Mouse (Mus musculus) cerebellum, adult 9-11 months (tissue): Measurements from ENCODE around the gene Dgkq.
A peak's percentile ranks its signal among the peaks of the same experiment; 100 is the strongest.

Experiments
- DNase-seq: peaks from one replicate; pipeline ENCODE4 v3.0.0; 2022

Dgkq gene

DNA sequence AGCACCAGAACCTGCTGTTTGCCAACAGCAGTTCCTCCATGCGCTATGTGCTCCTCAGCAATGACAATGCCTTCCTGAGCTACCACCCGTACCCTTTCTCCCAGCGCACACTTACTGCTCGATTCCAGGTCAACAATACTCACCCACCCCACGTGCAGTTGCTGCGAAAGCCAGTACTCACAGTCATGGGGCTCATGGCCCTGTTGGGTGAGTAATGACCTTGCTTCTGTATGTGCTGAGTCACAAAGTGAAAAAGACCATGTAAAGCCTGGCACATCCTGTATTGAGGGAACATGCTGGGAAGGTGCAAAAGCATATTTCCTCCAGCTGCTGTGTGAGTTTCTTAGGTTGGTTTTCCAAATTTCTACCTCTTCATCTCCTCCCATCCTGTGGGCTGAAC, 11.4 kb upstream of the Dgkq start:
- DNase-seq, result no peak

DNA sequence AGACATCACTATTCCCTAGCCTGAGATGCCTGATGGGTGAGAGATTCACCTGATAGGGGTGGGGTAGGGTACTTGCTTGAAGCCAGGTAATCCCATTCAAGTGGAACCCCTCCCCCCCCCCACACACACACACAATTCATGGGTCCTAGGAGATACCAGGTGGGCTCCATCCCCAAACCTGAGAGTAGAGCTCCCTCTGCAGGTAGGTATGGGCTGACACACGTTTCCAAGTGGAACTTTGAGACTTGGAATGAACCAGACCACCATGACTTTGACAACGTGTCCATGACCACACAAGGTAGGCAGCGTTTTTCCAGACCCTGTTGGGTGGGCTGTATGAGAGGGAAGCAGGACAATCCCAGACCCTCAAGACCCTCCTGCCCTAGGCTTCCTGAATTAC, 10.4 kb upstream of the Dgkq start:
- DNase-seq, result no peak

DNA sequence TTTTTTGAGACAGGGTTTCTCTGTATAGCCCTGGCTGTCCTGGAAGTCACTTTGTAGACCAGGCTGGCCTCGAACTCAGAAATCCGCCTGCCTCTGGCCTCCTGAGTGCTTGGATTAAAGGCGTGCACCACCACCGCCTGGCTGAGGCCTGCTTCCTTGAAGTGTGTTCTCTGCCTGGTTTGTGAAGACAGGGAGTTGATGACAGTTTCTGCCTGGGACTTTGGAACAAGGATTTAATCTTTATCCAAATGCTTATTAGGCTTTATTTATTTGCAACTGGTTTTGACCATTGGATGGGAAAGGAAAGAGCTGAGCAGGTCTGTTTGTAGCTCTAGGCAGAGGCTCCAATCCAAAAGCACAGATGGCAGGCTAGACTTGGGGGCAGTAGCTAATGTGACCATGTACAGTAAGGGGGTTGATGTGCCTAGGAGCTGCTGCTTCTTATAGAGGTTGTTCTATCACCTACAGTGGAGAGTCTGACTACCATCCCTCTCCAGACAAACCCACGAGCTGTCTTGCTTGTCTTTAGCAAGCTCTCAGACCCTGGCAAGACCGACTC, 8.9 kb upstream of the Dgkq start:
- DNase-seq, result peak; percentile 50

DNA sequence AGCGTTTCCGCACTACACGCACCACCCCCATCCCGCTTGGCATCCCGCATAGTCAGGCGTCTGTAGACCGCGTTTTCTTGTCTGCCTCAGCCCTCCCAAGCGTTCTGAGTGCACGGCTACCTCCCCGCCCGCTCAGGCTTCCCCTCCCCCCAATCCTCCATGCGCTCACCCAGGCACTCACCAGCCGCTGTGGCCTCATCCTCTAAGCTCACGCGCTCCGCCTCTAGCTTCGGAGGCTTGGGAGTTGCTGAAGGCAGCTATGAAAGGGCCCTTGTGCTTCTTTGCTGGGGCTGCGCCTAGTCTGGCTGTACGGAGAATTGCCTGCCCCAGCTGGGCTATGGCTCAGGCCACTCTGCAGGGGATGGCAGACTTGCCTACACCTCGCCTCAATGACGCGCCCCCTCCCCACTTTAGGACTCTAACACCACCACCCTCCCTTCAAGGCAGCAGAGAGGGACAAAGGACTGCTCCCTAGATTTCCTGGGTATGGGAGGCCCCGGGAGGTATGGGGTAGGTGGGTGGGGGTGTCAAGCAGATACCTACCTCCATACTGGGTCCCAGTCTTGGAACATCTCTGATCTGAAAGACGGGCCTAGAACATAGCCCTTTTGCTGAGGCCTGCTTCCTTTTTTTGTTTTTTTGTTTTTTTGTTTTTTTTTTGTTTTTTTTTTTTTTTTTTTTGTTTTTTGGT, 8.3 kb upstream of the Dgkq start:
- DNase-seq, result peak; percentile 81

DNA sequence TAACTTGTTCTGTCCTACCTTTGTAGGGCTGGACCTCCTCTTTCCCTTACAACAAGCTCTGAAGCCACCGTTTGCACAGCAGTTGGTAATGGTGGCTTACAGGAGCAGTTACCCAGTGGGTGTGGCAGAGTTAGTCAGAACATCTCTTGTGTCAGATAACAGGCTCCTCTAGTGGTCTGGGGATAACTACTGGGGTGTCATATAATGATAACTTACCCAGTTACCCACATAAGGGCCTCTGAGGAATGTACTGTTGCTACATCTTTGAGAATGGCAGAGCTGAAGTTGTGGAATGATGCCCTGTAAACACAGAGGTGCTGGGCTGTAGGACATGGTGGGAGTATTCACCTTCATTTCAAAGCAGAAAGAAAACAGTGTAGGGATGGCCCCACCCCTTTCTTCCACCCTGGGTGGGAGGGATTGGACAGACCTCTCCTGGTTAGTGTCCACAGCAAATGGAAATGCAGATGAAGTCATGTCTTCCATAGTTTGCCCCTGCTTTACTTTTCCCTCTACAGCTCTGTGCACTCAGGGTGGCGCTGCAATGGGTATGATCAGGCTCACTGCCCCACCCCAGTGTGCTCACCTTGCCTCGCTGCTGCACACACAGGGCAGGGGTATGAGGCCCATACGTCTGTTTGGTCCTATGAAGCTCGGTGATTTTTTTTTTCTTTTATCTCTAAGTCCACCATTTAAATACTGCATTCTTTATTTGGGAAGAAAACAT, 7.5 kb upstream of the Dgkq start:
- DNase-seq, result no peak

DNA sequence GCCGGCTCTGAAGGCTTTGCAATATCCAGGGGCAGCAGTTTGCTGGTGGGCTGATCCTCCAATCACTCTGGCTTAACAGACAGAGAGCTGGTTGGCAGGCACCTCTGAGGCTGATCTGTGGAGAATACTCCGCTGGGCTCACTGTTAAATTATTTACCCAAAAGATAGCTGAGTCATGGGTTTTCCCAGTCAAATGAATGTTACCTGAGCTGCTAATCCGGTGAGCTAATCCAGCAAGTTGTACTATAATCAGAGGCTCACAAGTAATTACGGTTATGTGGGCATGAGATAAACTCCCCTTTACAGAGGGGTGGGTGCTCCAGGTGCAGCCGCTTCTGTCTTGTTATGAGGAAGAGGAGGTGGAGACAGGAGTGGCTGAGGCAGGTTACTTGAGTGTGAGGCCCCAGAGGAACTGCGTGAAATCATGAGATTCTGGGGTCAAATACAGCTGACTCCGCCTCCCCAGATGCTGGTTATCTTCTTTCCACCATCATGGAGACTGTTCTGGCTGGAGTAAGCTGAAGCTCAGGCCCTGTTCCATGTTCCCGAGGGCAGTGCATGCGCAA, 5.9 kb upstream of the Dgkq start, which contains the start of gene Slc26a1:
Slc26a1 (minus strand) TSS at position 319 of the 566 bp plus-strand sequence.
- no peak for DNase-seq

DNA sequence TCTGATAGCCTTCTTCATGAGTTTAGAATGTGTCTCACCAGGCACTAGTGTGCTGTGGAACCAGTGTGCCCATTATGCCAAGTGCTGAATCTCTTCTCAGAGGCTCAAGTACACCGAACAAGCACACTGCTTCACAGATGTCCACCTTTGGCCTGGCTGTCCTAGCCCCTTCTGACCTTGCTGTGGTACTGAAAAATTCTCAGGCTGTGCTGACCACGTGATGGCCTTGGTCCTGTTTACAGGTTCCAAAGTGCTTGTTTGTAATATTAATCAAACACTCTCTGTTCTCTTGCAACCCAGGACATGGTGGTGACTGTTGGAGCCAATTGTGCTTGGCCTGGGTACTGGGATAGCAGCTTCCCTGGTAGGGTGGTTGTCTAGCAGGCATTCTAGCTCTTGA, 5.2 kb upstream of the Dgkq start:
- DNase-seq, result no peak

DNA sequence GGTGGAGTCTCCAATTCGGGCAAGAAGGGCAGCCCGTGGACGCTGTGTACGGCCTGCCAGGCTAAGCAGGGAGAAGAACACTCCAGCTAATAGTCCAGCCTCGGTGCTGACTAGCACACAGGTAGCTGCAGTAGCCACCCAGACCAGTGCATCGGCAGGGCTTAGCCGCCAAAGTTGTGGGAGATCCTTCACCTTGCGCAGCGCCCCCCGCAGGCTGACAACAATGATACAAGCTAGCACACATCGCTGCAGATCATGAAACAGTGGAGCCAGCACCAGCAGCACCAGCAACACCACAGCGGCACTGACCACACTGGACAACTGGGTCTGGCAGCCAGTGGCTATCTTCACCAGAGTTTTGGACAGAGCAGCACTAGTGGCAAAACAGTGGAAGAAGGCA, 2.3 kb upstream of the Dgkq start:
- DNase-seq, result no peak

DNA sequence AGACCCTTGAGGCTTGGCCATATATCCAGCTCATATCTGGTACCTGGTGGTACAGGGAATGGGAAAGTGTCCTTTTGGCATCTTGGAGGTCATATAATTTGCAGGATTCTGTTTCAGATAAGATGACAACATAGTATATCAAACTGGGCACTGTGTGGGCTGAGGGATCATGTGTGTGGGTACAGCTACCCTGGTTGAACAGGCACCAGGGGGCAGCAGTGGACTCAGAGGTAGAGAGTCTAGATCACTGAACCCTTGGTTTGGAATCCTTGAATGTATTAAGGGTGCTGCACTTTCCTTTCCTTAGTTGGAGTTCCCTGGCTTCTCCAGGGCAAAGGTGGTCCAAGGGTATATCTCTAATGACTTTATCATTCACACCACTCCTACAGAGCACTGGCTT, 1.3 kb upstream of the Dgkq start:
- DNase-seq, result no peak

DNA sequence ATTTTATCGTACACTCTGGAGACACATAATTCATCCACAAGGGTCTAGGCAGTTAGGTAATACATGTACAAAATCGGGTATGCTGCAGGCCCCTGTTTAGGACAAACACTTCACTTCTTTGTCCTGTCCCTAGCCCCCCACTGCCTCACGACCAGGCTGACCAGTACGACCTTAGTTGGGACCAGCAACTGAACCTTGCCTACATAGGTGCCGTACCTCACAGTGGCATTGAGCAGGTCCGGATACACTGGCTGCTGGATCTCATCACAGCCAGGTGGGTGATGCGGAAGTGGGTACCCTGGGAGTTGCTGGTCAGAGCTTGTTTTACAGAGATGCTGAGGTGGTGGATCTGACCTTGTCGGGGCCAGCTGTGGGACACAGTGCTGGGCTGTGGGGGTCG, 514 bp upstream of the Dgkq start:
- DNase-seq, result peak; percentile 54

DNA sequence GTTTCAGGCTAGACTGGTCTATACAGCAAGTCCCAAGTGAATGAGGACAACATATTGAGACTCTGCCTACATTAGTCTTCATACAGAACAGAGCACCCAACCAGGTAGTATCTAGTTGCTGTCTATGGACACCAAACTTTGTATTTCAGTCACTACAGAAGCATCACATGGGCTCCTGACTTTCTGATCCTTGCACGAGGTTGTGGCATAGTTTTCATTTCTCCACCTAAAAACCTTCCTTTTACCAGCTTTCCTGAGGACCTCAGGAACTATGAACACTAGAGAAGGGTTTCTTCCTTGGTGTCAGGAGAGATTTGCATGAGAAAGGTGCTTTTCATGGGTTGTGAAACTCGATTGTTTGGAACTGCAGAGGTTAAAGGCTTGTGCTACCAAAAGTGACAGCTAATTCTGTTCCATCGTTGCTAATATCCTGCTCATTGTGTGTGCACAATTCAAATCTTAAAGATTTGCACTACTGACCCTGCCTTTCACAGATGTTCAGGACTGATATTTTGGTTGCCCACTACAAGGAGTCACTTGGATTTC, 1.0 kb downstream of the Dgkq start:
- DNase-seq, result no peak

DNA sequence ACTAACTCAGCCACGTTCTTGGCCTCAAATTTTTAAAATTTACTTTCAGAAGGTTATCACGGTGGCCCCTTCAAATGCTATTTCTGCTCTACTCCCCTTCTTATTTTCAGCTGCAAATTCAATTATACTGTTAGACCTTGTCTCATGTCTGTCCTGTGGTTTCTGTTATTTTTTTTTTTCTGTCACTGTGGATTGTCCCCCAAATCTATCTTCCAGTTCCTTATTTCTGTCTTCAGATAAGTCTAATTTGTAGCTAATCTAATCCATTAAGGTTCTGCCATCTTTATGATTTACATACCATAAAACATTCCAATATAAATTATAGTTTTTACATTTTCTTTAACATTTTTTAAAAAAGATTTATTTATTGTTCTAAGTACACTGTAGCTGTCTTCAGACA, 2.1 kb downstream of the Dgkq start:
- DNase-seq, result no peak

DNA sequence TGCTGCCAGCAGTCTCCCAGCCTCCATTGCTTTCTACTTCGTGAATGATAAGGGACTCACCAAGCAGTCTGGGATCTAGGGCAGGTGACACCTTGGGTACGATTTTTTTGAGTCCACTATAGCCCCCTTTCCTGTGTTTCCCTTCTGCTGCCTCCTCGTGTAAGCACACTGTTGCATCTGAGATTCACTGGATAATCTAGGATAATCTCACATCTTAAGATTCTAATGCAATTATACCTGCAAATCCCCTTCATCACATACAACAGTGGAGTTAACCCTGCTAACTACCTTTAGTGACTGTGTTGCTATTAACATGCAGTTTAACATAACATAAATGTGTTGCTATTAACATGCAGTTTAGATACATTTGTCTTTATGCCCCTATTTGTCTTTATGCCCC, 4.4 kb downstream of the Dgkq start:
- DNase-seq, result no peak

DNA sequence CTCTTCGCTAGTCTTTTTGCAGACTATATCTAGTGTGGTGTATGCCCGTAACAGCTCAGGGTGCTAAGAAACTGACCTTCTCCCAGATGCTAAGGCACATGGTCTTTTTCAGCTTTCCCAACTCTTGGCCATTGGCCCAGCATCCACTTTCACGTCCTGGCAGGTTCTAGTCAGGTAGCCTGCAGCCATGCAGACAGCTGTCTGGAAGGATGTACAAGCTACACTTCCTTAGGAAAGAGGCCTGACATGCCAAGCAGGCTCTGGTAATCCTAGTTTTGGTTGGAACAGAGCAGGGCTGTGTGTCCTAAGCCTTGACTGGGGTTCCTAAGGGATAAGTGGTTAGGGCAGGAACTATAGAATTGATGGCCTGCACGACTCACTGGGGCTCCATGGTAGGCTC, 6.7 kb downstream of the Dgkq start:
- peak; percentile 13 for DNase-seq

DNA sequence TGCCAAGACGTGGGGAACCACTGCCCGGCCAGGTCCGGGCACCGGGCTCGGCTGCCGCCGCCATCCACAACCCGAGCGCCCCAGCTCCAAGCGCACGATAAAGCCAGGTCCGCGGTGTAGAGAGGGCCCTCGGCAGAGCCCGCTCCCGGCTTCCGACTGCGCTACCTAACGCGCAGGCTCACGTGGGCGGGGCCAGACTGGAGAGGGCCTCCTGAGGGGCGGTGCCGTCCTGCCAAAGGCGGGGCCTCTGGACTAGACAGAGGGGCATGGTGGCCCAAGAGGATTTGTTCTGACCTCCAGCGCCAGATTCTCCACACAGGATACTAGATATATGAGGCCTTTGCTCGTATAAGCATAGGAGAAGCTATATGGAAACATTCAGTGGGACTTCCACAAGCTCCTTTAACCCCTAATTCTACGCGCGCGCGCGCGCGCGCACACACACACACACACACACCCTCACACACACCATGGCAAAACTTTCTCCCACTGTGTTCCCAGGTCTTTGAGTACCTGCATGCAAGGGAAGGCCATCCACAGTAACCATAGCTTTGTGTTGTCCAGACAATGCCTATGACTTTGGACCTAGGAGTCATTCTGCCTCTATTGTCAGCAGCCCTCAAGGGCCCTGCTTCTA, 8.7 kb downstream of the Dgkq start:
- peak; percentile 93 for DNase-seq

DNA sequence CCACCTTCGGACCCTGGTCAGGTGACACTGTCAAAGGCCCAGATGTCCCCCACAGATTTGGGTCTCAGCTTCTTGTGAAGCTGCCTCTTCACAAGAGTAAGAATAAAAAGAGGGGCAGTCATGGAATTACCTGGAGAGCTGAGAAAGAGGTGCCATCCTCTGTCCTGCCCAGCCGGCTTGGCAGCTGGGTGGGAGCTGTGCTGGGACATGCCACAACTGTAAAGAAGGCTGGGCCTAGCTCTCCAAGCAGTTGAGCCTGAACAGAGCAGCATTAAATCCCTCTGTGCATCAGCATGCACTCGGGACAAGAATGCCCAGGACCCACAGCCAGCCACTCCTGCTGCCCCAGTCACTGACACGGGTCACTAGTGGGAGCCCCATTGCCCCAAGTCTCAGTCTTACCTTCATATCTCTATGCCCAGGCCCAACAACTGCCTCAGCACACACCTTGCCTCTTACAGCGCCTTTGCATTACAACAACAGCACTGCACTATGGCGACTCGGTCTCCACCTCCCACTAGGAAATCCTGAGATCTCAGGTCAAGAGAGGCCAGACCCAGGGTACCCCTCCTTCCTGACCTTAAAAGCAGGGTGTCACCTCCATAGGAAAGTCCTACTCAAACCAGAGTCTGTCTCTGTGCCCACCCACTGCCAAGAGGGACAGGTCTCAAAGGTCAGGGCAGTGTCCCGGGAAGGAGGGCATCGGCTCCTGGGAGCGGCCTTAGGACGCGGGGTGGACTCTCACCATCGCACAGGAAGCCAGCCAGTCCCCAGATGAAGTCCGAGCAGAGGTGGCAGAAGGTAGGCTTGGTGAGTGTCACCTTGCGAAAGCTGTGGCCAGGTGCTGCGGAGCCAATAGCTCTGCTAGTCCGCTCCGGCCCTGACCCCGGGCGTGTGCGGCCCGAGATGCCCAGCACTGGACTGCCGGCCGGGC, 9.5 kb downstream of the Dgkq start, which contains the start of gene Idua:
Idua (plus strand) TSS at position 634 of the 934 bp plus-strand sequence.
- DNase-seq, result no peak

DNA sequence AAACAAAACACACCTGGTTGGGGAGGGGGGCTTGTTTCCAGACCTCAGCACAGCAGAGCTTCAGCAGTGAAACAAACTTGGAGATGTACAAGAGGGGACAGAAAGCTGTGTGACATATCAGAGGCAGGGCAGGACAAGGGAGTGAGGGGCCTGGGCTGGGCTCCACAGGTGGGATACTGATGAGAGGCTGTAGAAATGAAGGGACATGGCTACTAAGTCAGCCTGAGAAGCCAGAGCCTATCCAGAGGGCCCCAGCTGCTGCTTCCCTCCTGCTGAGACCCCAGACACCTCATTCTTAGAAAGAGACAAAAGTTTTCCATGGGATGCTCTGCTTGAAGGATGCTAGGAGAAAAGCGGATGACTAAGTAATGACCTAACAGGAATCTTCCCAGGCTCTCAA, 10.9 kb downstream of the Dgkq start:
- DNase-seq, result peak; percentile 25

DNA sequence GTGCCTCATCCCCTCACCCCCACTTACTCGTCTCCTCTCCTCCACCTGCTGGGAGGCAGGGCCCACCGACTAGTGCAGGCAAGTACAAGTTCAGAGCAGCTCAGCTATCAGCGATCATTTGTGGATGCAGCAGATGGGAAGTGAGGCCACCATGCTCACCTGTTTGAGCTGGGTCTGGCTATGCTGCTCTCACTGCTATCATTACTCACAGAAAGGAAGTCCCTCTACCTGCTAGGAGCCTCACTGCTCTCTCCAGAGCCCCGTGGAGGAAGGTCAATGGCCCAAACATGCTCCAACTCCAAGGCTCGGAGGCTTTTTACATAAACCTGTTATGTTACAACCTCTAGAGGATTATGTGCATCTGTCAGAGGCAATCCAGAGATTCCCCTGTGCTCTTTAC, 12.1 kb downstream of the Dgkq start:
- DNase-seq, result no peak

DNA sequence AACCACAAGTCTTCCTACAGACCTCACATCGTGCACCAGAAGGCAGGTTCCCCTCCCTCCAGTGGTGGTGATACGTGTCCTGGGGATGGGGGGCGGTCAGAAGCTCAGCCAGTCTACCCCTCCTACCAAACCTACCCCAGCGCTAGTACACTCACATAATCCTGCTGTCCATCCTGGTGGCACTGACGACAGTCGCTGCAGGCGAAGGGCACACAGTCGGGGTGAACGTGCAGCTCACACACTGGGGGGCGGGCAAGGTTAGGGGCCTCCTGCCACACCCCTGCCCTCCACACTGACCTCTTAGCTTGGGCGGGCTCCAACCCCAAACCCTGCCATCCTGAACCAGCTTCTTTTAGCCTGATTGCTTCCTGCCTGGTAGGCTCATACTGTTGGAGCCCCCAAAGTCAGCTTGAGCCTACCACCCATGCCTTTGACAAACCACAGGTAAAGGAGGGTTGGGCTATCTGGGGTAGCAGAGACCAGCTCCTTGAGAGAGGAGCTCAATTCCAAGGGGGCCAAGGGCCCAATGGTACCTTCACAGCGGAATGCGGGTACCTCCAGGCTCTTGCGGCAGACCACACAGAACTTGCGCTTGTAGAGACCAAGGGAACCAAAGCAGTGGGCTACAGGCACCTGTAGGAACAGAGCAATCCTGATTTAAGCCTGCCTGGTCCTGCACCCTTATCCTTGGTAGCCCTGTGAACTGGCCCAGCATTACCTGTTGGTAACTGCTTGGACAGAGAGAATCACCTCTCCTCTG, 13.4 kb downstream of the Dgkq start:
- DNase-seq, result peak; percentile 22

DNA sequence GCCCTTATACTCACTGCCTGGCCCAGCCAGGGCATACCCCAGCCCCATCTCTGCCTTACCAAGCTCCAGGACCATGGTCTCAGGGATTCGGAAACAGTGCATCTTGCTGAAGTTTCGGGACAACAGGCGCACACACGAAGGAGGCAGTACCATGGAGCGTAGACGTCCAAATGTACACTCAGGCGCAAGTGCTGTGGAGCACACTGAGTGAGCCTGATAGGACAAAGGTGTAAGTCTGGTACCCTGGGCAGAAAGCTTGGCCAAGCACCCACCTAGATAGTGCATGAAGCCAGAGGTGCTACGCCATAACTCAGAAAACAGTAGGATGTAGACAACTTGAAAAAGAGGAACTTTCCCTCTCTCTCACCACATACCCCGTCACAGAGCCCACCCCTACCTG, 14.1 kb downstream of the Dgkq start:
- DNase-seq, result peak; percentile 11

DNA sequence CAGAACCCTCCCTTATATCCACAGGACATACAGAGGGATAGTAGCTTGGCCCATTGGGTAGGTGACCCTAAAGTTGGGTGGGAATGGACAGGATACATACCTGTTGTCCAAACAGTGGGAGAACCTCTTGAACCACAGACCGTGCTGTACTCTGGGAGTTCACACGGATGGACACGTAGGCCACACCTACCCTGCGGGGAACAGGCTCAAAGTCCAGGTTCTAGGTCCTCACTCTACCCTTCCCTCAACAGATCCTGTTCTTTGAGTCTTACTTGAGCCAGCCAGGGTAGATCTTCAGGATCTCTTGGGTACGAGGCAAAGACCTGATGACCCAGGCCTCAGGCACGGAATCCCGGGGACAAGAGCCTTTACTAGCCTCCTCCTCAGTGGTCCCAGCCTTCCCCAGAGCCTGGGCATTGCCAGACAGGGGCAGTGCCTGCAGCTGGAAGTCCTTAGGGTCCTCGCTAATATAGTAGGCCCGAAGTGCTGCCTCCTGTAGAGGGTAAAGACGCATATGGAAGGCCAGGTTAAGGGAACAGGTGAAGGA, 15.0 kb downstream of the Dgkq start:
- DNase-seq, result peak; percentile 20
